Mouse (Mus musculus) right cerebral cortex, postnatal 14 days (tissue): ENCODE data around the gene Trappc6a.

Source experiments
- DNase-seq: peaks from one replicate; pipeline ENCODE4 v3.0.0; 2022

The Trappc6a gene

DNA sequence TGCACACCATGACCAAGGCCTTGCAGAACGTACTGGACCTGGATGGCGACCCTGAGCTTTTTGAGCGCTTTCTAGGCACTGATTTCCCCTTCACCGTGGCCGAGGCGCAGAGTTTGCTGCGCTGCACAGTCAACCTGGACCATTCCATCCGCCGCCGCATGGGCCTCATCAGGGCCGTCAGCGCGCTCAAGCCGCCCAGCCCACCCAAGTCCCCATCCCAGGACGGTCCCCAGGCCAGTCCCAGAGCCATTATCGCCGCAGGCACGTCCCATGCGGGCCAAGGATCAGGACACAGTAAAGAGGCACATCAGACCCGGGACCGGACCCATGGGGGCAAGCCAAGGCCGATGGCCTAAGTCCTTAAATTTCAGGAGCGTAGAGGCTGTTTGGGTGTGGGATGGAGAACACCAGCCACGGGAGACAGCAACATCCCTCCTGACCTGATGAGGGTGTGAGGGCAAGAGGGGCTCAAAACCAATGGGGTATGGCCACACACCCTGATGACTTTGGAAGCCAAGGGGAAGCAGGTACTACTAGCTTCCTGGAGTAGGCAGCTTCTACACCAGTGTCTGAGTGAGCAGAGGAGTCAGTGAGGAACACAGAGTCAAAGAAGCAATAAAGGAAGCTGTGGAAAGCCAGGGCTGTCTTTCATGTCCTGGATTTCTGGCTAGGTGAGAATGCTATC is 16.4 kb downstream of the Trappc6a start:
- no peak for DNase-seq

DNA sequence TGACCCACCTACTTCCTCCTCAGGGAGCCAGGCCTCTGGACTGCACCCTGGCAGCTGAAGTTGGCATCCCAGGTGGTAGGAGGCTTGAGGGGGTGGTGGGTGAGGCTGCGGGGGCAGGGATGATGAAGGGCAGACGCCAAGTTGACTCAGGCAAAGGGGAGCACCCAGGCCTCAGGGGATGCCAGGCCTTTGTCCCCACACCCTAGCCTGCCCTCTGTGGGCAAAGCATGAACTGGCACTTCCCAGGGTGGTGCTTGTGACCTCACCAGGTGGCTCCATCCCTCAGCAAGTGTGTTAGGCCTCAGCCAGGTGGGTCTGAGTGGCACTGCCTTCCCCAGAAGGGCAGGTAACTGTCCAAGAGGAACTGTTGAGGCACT is 16.9 kb downstream of the Trappc6a start:
- no peak for DNase-seq

DNA sequence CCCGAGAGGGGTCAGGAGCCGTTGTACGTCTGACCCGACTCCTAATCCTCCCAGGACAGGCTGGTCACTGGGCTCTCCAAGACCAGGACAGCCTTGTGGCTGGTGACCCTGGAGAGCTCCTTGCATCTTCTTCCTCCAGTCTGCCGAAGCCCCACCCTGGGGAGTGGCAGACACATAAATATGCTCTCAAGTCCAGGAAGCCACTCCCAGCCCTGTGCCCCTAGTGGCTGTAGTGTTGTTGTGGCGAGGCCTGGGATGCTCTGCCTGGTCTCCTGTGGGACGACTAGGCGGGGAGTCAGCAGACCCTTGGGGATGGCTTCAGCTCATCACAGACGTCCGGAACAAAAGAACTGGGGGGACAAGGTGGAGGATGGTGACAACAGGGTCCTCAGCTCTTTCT is 22.9 kb downstream of the Trappc6a start:
- no peak for DNase-seq

DNA sequence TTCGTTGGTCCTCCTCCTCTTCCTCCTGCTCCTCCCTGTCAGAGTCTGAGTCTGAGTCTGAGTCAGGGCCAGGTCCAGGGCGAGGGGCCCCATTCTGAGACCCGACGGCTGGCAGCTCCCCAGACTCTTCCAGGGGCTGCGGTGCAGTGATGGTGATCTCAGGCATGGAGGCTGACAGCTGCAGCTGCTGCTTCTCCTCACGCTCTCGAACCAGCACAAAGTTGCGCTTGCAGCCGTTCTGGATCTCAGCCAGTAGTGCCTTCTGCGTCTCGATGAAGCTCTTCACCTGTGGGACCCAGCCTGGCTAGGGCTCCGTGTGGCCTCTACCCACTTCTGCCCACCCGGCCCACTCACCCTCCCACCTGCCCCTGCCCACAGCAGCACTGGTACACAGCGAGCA is 24.0 kb downstream of the Trappc6a start:
- DNase-seq = no peak

DNA sequence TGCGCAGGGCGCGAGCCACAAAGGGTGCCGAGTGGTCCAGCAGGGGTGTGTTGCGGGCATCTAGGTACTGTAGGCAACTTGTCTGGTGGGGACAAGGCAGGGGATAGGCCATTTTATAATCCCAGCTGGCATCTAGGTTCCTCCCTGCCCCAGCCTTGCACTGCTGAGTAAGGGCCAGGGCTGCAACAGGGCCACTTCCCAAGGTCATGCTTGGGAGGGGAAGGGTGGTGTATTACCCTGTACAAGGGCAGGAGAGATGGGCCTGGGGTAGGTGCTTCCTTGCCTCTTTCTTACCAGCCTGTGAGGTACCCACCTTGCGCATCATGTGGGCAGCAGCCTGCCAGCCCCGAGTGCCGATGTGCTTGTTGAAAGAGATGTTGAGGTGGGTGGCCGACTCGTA is 26.5 kb downstream of the Trappc6a start:
- DNase-seq = no peak

DNA sequence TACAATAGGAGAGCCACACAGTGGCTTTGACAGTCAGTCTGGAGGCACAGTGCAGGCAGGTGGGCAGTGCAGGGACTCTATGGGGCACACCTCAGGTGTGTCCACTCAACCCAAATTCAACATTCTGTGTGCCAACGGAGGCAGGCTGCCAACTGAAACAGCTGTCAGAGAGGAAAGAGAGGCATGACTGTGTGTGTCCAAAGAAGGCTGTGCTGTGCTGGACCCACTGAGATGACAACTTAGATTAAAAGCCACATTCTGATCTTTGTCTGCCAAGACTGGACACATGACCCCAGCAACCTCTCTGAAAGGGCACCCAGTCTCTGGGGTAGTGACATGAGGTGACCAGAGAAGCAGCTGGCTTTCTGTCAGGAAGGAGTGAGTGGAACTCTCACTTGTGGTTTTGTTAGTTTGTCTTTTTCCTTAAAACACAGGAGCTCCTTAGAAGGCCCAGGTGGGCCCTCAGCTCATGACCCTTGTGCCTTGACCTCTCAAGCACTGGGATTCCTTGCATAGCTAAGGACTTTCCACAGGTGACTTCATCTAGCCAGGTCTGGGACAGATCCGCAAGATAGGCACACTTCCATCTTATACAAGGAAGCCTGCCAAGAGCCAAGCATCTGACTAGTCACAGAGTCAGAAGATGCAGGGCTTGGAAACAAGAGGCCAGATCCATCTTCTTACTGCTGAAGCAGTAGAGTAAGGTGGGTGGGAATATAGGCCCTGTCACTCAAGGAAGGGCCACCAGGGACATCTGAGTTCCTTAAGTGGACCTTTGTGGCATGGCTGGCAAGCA is 32.8 kb downstream of the Trappc6a start:
- no peak for DNase-seq

DNA sequence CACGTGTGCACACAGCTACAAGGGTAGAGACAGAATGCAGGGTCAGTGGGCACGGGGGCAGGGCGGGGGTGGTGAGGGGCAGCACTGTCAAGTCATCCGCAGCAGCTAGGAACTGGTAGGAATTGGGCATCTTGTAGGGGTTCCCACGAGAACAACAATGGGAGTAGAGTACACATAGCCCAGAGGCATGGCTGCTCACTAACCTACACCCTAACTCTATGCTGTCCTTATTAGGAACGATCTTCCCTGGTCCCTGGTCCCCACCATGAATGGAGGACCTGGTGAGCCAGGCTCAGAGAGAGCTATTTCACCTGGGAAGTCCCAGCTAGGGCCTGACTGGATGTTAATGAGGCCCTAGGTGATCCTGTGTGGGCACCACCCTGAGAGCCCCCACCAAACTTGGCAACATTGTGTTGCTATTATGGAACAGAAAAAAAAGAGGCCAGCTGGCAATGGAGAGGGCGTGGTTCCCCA is 33.5 kb downstream of the Trappc6a start:
- DNase-seq = no peak

DNA sequence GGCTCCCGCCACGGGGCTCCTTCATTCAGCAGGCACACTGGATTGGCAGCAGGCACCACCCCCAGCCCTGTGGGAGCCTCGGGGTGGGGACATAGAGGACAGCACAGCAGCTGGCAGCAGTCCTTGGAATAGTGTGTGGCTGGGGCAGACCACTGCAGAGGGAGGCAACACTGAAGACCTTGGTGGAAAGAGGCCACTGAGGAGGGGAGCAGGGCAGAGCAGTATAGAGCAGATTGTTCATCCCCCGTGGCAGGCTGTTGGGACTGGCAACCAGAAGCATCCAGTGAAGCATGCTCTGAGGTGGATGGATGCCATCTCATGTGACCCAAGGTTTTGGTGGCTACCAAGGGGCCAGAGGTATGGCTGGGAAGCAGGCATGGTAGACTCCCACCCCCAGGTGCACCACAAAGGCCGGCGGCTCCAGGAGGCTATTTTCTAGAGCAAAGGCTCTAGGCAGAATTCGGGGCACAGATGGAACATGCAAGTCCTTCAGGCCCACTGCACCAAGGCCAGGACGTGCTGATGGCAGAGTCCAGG is 34.0 kb downstream of the Trappc6a start:
- DNase-seq = no peak

DNA sequence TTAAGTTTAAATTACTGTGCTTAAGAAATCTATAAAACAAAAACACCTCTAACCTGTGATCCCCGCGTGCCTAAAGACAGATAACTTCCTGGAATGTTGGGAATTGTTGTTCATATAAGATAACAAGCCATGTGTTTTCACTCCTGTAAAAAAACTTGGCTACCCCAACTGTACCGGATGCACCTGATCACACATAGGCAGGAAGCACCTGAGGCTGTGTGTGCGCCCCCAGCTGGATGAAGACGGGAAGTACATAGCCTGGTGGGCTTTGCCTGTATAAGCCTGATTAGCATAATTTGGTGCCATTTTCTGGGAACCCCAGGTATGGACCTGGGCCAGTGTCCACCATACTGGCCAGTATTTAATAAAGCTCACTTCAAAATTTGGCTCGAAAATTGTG is 35.4 kb downstream of the Trappc6a start:
- no peak for DNase-seq

DNA sequence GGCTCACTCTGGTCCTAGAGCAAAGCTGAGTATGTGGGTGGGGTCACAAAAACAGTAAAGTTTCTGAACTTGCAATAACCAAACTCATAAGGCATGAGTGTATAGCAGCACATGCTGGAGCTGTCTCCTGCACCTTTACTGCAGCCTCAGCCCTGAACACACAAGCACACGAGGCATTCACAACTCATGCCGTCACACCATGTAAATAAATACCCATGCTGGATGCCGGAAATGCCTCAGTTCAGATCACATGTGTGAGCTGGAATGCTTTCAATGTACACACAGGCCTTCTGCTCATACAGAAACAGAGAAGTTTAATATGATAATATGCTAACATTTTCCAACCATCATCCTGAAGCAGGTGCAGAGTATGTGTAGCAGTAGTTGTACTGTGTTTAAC is 37.8 kb downstream of the Trappc6a start:
- no peak for DNase-seq

DNA sequence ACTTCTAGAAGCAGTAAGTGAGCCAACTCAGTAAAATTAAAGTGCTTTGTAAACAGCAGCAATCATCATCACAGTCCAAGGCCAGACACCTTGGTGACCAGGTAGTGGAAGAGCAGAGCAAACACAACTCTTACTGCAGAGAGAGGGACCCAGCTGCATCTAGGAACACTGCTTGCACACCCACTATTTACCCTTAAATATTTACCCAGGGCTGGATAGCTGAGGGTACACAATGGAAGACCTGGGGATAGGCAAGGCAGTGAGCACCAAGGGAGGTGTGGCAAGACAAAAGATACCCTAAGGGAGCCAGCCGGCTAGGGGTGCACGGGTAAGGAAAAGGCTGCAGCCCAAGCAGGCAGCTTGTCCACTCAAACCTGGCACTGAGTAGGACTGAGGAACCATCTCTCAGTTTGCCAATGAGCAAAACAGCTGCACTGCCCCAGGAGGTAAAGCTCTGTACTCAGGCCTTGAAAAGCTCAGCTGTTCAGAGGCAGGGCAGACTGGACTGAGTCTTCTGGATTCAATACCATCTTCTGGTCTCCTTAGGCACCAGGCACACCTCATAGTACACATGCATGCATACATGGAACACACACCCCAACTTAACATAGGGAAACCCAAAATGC is 39.3 kb downstream of the Trappc6a start:
- DNase-seq = no peak

DNA sequence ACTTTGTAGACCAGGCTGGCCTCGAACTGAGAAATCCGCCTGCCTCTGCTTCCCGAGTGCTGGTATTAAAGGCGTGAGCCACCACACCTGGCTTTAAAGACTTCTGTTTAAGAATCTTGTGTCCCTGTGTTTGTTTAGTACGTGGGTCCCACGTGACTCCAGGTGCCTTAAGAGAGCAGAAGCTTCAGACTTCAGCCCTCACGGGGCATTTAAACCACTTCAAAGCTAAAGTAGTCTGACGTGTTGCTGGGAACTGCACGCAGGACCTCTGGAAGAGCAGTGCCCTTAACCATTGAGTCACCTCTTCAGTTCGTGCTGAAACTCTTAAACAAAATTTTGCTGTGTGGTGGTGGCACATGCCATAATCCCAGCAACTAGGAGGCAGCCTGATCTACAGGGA is 41.2 kb downstream of the Trappc6a start:
- DNase-seq = no peak

DNA sequence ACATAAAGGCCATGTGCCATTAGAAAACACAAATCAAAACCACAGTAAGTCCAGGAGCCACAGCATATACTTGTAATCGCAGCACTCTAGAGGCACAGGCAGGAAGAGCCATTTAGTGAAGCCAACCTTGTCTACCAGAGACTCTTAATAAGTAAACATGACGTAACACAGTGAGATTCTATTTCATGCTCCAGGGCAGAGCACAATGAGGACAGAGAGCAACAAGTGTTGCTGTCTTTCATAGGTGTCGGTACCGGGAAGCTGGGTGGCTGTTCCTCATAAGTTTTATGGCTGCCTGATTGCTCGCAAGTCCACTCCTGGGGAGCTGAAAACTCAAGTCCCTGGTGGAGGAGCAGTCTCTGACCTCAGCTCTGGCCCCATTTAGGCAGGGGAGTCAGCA is 43.4 kb downstream of the Trappc6a start:
- DNase-seq = no peak

DNA sequence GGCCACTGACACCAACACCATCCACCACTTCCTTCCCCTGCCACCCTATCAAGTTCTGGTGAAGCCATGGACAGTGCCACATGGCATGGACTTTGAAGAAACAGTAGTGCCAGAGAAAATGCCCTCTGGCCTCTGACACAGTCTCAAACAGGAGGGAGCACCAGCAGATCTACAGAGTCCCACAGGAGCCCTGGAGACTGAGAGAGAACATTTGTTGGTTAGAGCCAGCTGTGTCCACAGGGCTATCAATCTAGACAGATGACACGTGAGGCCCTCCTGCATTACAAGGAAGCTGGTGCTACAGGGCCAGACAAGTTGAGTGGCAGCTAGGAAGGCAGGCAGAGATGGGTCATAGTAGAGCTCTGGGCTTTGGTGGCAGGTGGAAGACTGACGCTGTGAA is 44.2 kb downstream of the Trappc6a start:
- DNase-seq = no peak

DNA sequence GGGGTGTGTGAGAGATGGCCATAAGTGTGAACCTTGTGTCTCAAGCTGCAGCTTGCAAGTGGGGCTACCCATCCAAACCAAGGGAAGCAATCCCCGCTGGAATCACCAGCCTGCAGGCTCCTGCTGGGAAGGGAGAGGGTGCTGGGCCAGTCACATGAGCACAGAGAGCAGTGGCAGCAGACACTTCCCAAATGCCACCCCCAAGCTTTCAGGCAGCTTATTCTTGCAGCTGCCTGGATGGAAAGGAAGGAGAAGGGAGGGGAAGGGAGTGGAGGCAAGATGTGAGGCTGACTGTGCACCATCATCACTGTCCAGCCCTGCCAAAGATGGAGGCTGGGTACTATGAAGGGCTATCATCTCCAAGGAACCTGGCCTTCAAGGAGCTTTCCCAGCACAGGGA is 46.0 kb downstream of the Trappc6a start:
- DNase-seq = no peak

DNA sequence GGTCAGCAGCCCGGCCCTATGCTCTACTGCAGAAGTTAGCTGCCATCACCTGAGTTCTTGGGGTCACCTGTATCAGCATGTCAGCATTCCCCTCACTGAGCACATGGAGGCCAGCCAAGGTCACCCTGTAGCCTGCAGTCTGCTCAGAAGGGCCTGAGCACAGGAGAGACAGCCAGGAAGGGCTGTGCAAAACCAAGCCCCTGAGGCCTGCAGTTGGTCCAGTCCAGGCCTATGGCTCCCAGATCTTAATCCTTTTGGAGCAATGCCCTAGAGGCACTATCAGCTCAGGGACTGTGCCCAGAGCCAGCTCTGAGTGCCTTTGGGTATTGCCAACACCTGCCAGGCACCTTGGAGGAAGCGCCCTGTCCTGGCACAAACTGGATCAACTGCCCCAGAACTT is 48.9 kb downstream of the Trappc6a start:
- no peak for DNase-seq

DNA sequence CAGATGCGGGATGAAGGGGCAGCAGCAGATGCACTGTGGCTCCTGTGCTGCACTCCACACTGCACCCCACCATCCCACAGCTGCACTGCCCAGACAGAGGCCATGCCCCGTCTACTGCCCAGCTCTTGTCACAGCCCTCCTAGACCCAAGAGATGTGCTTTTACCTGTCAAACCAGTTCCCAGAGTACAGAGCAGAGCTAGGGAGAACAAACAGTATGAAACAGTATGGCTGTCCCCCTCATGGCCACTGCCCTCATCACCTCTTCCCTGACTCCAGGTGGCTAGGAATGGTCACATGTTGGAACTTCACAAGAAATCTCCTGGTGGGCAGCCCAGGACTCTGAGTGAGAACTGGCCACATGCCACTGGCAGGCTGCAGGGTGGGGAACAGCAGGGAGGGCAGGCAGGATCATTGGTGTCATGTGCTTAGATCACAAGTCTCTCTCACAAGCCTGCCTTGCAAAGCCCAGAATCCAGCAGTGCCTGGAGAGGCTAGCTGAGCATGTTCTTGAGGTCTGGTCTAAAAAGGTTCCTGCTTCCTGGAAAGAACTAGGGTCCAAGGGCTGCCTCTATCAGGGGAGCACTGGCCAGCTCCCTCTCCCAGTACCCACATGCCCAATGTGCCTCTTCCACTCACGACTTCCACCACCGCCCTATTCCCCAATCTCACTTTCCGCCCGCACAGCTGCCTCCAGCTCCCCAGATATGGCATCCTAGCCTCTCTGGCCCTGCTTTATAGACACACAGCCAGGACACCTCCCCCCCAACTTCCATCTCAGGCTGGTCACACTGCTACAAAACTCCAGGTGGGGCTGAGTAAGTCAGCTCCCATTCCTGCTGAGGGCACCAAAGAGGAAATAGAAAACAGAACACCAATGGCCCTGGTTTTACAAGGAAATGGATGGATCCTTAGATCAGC is 50.0 kb downstream of the Trappc6a start:
- no peak for DNase-seq

DNA sequence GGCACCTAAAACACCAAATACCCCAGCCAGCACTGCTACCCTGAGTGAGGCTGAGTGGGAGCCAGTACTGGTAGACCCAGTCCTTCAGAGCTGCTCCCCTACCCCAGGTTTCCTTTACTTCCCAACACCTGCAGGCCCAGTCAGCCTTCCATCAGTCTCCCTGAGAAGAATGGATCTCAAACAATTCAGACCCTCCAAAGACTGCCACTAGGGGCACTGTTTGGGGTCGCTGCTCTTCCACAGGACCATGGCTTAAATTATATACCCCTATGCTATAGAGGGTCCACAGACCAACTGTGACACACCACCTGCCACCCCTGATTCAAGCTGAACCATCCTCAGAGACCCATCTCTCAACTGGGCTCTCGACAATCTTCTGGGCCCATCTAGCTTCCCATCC is 50.8 kb downstream of the Trappc6a start:
- DNase-seq = no peak

DNA sequence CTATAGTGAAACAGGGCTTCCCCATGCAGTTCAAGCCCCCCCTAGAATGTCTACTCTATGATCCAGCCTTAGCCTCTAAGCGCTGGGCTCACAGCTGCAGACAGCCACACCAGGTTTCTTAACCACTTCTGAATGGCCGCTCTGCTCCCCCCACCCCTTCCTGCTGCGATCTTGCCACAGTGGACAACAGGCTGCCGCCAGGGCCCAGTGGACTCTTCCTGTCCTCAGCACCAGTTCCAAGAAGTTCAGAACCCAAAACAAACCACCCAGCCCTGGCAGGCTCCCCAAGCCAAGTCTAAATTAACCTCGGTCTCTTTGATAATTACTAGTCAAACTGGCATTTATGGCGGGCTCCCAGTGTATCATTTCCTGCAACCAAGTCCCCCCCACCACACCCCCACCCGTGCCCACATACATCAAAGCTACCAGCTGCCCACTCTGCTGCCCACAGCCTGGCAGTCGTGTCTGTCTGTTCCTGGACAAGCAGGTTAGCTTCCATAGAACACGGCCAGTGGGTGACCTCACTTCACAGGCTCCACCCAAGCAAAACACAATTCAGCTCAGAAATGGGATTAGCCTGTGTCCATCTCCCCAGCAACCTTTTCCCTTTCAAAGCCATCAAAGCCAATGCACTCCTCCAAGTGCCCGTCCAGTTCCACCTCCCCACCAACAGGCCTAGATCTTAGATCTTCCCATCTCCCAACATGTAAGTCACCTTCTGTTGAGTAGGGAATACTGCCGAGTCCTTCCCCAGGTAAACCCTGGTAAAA is 52.5 kb downstream of the Trappc6a start:
- DNase-seq = no peak

DNA sequence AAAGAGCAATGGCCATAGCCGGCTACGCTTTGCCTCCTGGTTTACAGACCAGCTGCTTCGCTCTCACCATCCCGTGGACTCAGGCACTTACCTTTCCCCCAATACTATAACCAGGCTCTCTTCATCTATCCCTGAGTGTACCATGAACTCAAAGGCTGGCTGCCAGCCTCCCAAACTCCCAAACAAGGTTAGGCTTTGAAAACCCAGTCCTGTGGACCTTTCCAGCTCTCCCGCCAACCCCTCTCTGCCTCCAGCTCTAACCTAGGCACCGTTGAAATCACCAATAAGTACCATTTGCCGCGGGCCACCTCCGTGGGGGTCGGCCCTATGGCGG is 53.2 kb downstream of the Trappc6a start:
- no peak for DNase-seq

DNA sequence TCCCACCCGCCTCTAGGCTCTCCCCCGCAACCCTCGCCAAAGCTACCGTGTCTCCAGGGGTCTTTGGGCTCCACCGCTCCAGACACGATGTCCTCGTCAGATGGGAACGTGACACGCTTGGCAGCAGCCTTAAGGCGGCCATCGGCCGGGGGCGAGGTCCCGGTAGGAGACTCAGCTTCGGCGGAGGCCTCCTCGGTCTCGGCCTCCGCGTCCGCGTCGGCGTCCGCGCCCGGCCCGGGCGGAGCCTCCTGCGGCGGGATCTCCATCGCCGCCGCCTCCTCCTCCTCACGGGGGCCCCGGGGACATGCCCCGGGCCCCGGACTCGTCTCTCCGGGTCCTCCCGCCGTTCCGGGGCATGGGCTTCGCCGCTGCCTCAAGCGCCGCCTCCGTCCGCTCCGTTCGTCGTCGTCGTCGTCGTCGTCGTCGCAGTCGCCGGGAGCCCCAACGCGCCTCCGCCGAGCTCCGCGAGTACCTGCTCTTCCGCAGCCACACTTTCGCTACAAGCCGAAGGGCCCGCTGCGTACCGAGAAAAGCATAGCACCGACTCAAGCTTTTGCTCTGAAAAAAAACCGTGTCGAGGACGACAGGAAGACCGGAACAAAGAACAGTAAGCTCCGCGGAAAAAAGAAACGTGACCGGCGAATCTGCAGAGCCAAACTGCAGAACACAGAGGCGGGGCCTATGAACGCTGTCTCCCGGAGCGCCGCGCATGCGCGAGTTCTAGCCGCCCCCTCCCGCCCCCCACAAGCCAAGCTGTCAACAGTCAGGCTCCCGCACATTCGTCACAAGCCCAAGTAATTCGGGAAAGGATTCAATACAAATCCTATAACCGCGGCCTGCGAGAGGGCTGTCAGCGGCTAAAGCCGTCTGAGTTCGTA is 53.8 kb downstream of the Trappc6a start:
- peak; percentile 91 for DNase-seq
